Mouse (Mus musculus): ENCODE measurements at regions not wholly inside any gene's neighbourhood (a gene's known extent, or its start where the extent isn't known, plus 50 kb on each side); places are given as distances from the start of the nearest gene placed in this dataset.

- no peak for ATAC-seq
- 94% methylated on average over 4 of the region's 4 CpGs for WGBS
- no peaks in the 10 kb centered on the region for H3K4me1 ChIP-seq (replicated peaks)
Observed at GRCm38 (mm10) chr1:121136846-121137245, 195.5 kb downstream of the Insig2 start.

GRCm38 (mm10) chr1:121144981-121145380 lies 187.4 kb downstream of the Insig2 start:
- no peak for ATAC-seq

More at GRCm38 (mm10) chr1:121136846-121137245, 195.5 kb downstream of the Insig2 start:
- Histone ChIP-seq H3K4me3 (replicated peaks) (no peak overlapping the region), H3K4me2 (replicated peaks) (no peak overlapping the region), H3K27ac (no peak overlapping the region), H3K9me3 (no peaks in the 10 kb centered on the region), H3K36me3 (no peaks in the 10 kb centered on the region), H3K9ac (replicated peaks) (no peak overlapping the region), H3K27me3 (no peaks in the 10 kb centered on the region)

GRCm38 (mm10) chr1:121153476-121153875 lies 178.9 kb downstream of the Insig2 start:
- H3K4me1 ChIP-seq (replicated peaks), result peaks cover 10% of the 10 kb centered on the region
- no peak for ATAC-seq
- no peak overlapping the region for H3K9ac ChIP-seq (replicated peaks)
- H3K36me3 ChIP-seq, result no peaks in the 10 kb centered on the region
- H3K4me3 ChIP-seq (replicated peaks), result no peak overlapping the region
- 83% methylated on average over 5 of the region's 5 CpGs for WGBS
- H3K27ac ChIP-seq, result no peak overlapping the region
- H3K9me3 ChIP-seq, result peaks cover 4% of the 10 kb centered on the region; the same call in 1 of the 2 replicates
- H3K4me2 ChIP-seq (replicated peaks), result no peak overlapping the region
- H3K27me3 ChIP-seq, result peaks cover 76% of the 10 kb centered on the region

More at GRCm38 (mm10) chr1:121144981-121145380, 187.4 kb downstream of the Insig2 start:
- no peak overlapping the region for H3K4me2 ChIP-seq (replicated peaks)
- peaks cover 4% of the 10 kb centered on the region; the same call in 1 of the 2 replicates for H3K9me3 ChIP-seq
- H3K27ac ChIP-seq, result no peak overlapping the region
- 95% methylated on average over 1 of the region's 1 CpGs for WGBS
- H3K36me3 ChIP-seq, result no peaks in the 10 kb centered on the region
- no peak overlapping the region for H3K4me3 ChIP-seq (replicated peaks)
- peaks cover 15% of the 10 kb centered on the region; the same call in 1 of the 2 replicates for H3K27me3 ChIP-seq
- no peaks in the 10 kb centered on the region for H3K4me1 ChIP-seq (replicated peaks)
- no peak overlapping the region for H3K9ac ChIP-seq (replicated peaks)

- Histone ChIP-seq H3K27ac (peak overlapping the region; percentile 16; the same call in 1 of the 2 replicates), H3K36me3 (no peaks in the 10 kb centered on the region), H3K27me3 (peaks cover 79% of the 10 kb centered on the region), H3K4me1 (replicated peaks) (peaks cover 10% of the 10 kb centered on the region), H3K4me2 (replicated peaks) (peak overlapping the region; percentile 9; the same call in 1 of the 2 replicates), H3K4me3 (replicated peaks) (no peak overlapping the region), H3K9me3 (no peaks in the 10 kb centered on the region), H3K9ac (replicated peaks) (no peak overlapping the region)
- WGBS, result 6% methylated on average over 8 of the region's 8 CpGs
- no peak for ATAC-seq
Observed at GRCm38 (mm10) chr1:121154616-121155015, 177.8 kb downstream of the Insig2 start.

GRCm38 (mm10) chr1:121168651-121169050 lies 163.7 kb downstream of the Insig2 start:
- Histone ChIP-seq H3K4me2 (replicated peaks) (no peak overlapping the region), H3K9me3 (no peaks in the 10 kb centered on the region), H3K4me3 (replicated peaks) (no peak overlapping the region), H3K27ac (no peak overlapping the region), H3K36me3 (no peaks in the 10 kb centered on the region), H3K27me3 (peaks cover 76% of the 10 kb centered on the region), H3K9ac (replicated peaks) (no peak overlapping the region), H3K4me1 (replicated peaks) (no peaks in the 10 kb centered on the region)
- 9% methylated on average over 3 of the region's 3 CpGs for WGBS
- ATAC-seq, result peak; percentile 45; the same call in 1 of the 2 replicates

- no peak for ATAC-seq
Observed at GRCm38 (mm10) chr1:121176541-121176940, 155.8 kb downstream of the Insig2 start.

GRCm38 (mm10) chr1:121177136-121177907 lies 155.1 kb downstream of the Insig2 start:
- Histone ChIP-seq H3K36me3 (no peaks in the 10 kb centered on the region), H3K27me3 (peaks cover 78% of the 10 kb centered on the region), H3K4me1 (replicated peaks) (peaks cover 18% of the 10 kb centered on the region), H3K9me3 (no peaks in the 10 kb centered on the region), H3K27ac (peak overlapping the region; percentile 75), H3K4me2 (replicated peaks) (peak overlapping the region; percentile 50), H3K4me3 (replicated peaks) (peak overlapping the region; percentile 27), H3K9ac (replicated peaks) (peak overlapping the region; percentile 57)
- 2% methylated on average over 22 of the region's 22 CpGs for WGBS
- peak; percentile 84 for ATAC-seq

More at GRCm38 (mm10) chr1:121176541-121176940, 155.8 kb downstream of the Insig2 start:
- 7% methylated on average over 3 of the region's 3 CpGs for WGBS
- H3K4me3 ChIP-seq (replicated peaks), result no peak overlapping the region
- no peak overlapping the region for H3K27ac ChIP-seq
- peaks cover 77% of the 10 kb centered on the region for H3K27me3 ChIP-seq
- no peaks in the 10 kb centered on the region for H3K9me3 ChIP-seq
- peaks cover 18% of the 10 kb centered on the region for H3K4me1 ChIP-seq (replicated peaks)
- H3K9ac ChIP-seq (replicated peaks), result no peak overlapping the region
- no peaks in the 10 kb centered on the region for H3K36me3 ChIP-seq
- no peak overlapping the region; the same call in 1 of the 2 replicates for H3K4me2 ChIP-seq (replicated peaks)

GRCm38 (mm10) chr1:121177908-121178311 lies 154.5 kb downstream of the Insig2 start:
- peak; percentile 55 for ATAC-seq
- Histone ChIP-seq H3K4me3 (replicated peaks) (peak overlapping the region; percentile 27), H3K9me3 (no peaks in the 10 kb centered on the region)

GRCm38 (mm10) chr1:121178611-121179245 lies 153.7 kb downstream of the Insig2 start:
- peak overlapping the region; percentile 29; the same call in 1 of the 2 replicates for H3K4me2 ChIP-seq (replicated peaks)
- H3K27me3 ChIP-seq, result peaks cover 73% of the 10 kb centered on the region
- H3K4me1 ChIP-seq (replicated peaks), result peaks cover 18% of the 10 kb centered on the region
- no peak for ATAC-seq
- no peak overlapping the region for H3K9ac ChIP-seq (replicated peaks)
- no peaks in the 10 kb centered on the region for H3K36me3 ChIP-seq
- H3K27ac ChIP-seq, result no peak overlapping the region
- no peak overlapping the region for H3K4me3 ChIP-seq (replicated peaks)
- WGBS, result 1% methylated on average over 17 of the region's 17 CpGs
- H3K9me3 ChIP-seq, result no peaks in the 10 kb centered on the region

More at GRCm38 (mm10) chr1:121177908-121178311, 154.5 kb downstream of the Insig2 start:
- peaks cover 79% of the 10 kb centered on the region for H3K27me3 ChIP-seq
- H3K4me1 ChIP-seq (replicated peaks), result peaks cover 18% of the 10 kb centered on the region
- H3K4me2 ChIP-seq (replicated peaks), result peak overlapping the region; percentile 50
- H3K27ac ChIP-seq, result peak overlapping the region; percentile 75
- WGBS, result under 1% methylated on average over 31 of the region's 31 CpGs
- H3K9ac ChIP-seq (replicated peaks), result peak overlapping the region; percentile 57
- no peaks in the 10 kb centered on the region for H3K36me3 ChIP-seq

- Histone ChIP-seq H3K9ac (replicated peaks) (no peak overlapping the region), H3K4me1 (replicated peaks) (peaks cover 18% of the 10 kb centered on the region), H3K4me2 (replicated peaks) (peak overlapping the region; percentile 27), H3K9me3 (no peaks in the 10 kb centered on the region), H3K27me3 (peaks cover 62% of the 10 kb centered on the region), H3K27ac (peak overlapping the region; percentile 46; the same call in 1 of the 2 replicates), H3K4me3 (replicated peaks) (no peak overlapping the region), H3K36me3 (no peaks in the 10 kb centered on the region)
- 21% methylated on average over 20 of the region's 20 CpGs for WGBS
- ATAC-seq, result peak; percentile 61; the same call in 1 of the 2 replicates
Observed at GRCm38 (mm10) chr1:121180273-121181030, 151.9 kb downstream of the Insig2 start.

GRCm38 (mm10) chr1:121188895-121189294 lies 143.5 kb downstream of the Insig2 start:
- Histone ChIP-seq H3K4me1 (replicated peaks) (no peaks in the 10 kb centered on the region), H3K9me3 (no peaks in the 10 kb centered on the region), H3K27ac (no peak overlapping the region), H3K4me3 (replicated peaks) (no peak overlapping the region), H3K36me3 (no peaks in the 10 kb centered on the region), H3K4me2 (replicated peaks) (no peak overlapping the region), H3K9ac (replicated peaks) (no peak overlapping the region), H3K27me3 (peaks cover 5% of the 10 kb centered on the region; the same call in 1 of the 2 replicates)
- ATAC-seq, result no peak
- 52% methylated on average over 2 of the region's 2 CpGs for WGBS

All from midbrain, embryonic 13.5 days (tissue).